Mouse (Mus musculus): ENCODE measurements around the gene Rmdn3.

Rmdn3 gene

DNA sequence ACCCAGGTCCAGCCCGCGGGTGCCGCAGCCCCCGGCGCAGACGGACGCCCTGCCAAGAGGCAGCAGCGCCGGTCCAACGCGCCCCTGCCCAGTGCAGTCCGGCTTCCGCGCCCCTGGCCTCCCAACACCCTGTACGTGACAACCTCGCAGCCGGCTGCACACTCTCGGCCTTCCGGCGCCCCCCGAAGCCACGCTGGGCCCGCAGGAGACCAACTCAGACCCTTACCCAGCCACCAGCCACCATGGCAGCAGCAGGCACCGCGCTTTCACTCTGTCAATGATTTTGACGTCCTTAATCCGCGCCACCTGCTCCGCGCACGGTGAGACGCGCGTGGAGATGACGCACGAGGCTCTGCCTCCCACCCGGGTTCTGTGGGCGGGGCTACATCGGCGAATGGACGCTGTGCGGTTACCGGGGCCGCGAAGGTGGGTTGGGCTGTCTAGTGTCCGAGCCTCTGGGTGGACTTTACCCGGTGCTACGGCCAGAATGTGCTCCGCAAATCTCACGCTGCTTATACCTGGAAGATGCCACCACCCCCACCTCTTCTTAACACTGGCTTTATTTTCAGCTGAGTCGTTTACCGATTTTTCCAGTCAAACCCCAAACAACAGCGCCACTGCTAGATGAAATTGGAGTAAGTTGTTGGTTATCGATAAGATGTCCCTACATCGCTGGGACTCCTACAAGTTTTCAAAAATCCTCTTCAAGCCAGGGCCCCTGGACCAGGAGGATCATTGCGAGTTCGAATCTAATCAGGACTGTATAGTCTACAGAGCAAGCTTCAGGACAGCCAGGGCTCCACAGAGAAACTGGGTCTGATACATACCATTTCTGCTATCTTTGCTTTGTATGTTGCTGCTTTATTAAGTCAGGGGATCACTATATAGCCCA is at the start of gene Rmdn3:
Rmdn3 (minus strand) TSS at position 354 of the 892 bp plus-strand sequence.
- peak; percentile 88 to 97 for DNase-seq (ENCODE audit: low spot score in 2 of 2)

DNA sequence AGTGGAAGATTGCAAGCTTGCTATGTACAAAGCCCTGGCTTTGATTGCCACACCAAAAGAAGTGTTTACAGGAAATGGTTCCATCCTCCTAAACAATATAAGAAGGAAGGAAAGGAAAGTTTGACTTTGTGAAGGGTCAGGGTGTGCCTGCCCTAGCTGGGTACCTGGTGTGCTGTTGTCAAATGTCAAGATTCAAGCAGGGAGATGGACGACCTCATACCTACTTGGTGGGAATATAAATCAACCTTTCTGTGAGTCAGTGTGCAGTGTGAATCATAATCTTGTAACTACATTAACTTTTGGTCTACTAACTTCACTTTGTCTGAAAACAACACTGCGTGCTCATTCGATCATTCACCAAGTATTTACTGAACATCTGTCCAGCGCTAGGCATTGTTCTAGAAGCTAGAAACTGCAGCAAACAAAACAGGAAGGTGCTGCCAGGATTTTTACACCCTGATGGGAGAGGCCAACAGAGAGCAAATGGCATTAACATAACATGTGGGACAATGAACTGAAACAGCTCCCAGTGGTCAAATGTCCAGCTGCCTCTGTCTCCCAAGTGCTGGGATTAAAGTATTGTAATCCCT is 47.1 kb upstream of the Rmdn3 start:
- DNase-seq (ENCODE audit: low spot score in 2 of 2), result no peak

DNA sequence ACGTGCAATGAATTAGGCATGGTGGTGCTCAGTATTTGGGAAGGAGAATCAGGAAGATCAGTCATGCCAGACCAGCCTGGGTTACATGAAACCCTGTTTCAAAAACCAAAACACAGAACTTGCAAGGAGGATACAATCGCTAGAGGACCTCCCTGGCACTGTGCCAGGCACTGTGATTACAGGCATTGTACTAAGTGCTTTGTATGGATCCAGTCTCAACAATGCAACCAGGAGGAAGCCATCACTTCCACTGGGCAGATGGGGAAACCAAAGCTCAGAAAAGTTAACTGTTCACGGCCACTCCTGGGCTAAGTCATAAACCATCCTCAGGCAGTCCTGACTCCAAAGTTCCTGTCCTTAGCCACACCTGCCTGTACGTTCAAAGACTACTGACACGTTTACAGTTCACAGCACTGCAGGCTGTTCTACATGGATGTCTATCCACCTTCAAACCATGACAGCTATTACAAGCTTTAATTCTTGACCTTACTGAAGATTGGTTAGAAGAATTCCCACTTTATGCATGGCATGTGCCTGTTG is 46.1 kb upstream of the Rmdn3 start:
- no peak for DNase-seq (ENCODE audit: low spot score in 2 of 2)

DNA sequence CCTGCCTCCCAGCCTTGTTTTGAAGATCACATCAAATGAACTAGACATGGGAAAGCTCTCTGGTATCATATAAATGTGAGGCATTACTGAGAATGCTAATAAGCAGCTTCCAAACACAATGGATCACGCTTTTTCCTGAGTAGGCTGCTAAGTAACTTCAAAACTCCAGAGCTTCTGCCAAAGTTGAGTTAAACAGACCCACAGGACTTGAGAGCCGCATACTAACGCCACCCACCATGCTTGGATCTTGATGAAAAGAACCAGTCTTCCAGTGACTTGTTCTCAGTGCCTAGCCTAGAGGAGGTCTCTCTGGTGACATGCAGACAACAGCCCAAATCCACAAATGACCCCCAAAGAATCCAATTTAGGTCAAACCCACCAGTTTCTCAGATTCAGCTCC is 42.1 kb upstream of the Rmdn3 start:
- no peak for DNase-seq (ENCODE audit: low spot score in 2 of 2)

DNA sequence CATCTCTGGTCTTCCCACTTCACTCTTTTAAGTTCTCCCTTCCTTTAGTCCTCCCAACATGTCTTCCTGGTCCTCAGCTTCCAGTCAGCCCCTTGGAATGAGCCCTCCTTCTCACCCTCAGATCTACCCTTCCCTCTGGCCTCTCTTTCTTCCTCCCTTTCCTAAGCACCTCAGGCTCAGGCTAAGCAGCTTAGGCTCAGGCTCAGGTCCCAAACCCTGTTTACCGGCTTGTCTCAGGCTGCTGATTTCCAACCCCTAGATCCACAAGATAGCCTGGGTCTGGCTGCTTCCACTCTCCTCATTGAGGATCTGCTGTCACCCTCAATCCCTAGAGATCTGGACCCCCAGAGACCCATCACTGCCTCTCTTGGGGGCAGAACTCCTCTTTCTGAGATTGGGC is 41.2 kb upstream of the Rmdn3 start:
- DNase-seq (ENCODE audit: low spot score in 2 of 2), result no peak

DNA sequence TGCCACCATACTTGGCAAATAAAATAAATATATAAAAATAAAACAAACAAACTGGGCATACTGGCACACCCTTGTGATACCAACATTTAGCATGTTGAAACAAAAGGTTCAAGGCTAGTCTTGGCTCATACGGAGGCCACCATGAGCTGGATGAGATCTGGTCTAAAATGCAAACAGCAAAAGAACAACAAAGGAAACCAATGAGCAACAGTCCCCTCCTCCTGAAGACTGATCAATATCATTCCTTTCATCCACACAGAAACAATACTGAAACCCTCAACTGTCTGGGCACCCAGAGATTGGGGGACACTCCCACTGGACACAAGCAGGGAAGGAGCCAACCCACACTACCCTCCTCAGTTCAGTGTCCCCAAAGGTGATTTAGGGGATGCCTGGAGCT is 40.7 kb upstream of the Rmdn3 start:
- no peak for DNase-seq (ENCODE audit: low spot score in 2 of 2)

DNA sequence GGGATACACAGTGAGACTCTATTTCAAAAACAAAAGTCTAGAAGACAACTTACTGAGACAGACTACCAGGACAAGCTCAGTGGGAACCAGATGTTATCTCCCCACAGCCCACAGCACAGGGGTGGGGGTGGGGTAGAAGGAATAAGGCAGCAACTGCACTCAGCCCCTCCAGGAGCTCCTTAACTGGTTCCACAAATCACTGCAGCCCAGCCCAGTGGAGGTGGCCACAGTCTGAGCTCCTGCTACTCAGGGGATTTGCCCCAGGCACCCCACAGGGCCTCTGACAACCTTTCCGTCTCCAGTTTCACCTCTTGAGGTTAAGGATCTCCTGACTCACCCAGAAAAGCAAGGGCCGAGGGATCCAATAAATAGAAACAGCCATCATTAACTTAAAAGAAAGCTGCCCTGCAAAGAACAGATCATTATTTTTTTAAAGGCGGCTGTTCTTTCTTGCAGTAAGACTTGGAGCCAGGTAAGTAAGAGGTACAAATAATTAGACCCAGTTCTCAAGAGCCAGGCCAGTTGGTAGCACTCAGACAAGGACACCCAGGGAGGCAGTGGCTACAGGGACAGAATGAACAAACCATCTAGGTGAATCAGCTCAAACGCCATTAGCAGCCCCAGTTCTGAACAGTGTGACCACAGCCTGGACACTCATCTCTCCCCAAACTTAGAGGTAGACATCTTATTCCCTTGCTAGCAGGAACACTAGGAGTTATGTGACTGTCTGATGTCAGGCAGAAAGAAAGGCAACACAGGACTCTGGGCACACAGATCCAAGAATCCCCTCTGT is 39.7 kb upstream of the Rmdn3 start:
- DNase-seq (ENCODE audit: low spot score in 2 of 2), result no peak

DNA sequence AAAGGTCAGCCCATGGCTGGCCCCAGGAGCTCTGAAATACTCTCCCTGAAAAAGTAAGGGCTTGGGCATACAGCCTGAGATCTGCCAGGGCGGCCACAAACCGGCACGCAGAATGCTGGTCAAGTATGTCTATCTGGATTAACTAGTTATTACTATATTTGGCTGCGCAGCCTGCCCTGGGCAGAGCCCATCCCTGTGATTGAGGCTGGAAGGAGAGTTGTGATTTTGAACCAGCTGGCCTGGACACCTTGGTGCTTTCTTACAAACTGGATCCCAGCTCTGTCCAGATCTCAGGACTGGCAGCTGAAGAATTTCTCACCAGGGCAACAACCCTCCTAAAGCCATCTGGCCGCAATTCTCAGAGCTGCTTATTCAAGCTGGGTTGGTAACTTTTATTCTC is 37.3 kb upstream of the Rmdn3 start:
- no peak for DNase-seq (ENCODE audit: low spot score in 2 of 2)

DNA sequence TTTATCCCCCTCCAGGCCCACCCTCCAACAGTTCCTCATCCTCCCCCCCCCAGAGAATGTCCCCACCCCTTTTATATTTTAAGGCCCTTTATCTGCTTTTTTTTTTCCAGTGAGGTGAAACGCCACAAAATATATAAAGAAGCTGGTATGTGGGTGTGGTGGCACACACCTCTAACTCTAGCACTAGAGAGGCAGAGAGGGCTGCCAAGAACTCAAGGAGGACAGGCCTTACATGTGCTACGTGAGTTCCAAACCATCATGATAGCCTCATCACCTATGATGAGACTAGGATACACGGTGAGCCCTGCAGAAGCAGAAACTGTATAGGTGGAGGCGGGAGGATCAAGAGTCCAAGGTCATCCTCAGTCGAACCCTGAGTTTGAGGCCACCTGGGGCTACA is 34.1 kb upstream of the Rmdn3 start:
- no peak for DNase-seq (ENCODE audit: low spot score in 2 of 2)

DNA sequence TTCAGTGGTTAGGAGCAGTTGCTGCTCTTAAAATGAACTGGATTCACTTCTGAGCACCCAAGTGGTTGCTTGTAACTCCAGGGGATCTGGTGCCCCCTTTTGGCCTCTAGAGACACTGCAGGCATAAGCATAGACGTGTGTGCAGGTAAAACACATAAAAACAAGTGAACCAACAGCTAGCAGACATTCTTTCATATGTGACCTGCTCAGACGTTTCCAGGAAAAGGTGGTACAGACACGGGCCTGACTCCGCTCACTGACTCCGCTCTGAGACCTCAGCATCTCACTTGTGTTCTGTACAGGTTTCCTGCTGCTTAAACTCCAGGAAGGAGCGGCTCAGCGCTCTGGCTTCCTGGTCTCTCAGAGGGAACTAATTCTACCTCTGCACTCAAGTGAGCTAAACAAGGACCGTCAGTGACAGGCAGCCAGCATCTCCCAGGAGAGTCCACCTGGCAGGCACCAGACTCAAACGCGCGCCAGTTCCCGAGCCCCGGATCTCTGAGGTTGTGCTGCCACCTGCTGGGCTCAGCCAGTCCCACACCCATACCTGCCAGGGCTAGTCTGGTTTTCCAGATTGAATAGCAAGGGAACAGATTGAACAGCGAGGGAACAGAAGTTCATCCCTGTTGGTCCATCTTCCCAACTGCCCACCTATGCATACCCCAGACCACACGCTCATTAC is 32.3 kb upstream of the Rmdn3 start:
- peak in 1 of 2 experiments; percentile 80 for DNase-seq (ENCODE audit: low spot score in 2 of 2)

DNA sequence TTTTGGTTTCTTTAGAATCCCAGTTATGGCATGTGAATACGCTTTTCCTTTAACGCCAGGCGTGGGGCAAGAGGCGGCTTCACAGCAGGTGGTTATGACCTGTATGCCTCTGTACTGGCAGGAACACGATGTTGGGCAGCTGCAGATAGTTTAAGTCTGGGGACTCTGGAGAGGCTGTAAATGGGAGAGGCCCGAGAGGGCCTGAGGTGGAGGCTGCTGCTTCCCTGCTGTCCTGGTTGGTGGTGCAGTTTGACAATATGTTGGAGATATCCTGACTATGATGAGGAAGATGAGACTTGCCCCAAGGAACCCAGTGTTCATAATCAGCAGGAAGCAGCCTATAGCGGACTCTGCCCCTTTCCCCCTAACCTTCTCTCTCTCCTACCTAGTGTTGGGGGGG is 26.1 kb upstream of the Rmdn3 start:
- DNase-seq (ENCODE audit: low spot score in 2 of 2), result no peak

DNA sequence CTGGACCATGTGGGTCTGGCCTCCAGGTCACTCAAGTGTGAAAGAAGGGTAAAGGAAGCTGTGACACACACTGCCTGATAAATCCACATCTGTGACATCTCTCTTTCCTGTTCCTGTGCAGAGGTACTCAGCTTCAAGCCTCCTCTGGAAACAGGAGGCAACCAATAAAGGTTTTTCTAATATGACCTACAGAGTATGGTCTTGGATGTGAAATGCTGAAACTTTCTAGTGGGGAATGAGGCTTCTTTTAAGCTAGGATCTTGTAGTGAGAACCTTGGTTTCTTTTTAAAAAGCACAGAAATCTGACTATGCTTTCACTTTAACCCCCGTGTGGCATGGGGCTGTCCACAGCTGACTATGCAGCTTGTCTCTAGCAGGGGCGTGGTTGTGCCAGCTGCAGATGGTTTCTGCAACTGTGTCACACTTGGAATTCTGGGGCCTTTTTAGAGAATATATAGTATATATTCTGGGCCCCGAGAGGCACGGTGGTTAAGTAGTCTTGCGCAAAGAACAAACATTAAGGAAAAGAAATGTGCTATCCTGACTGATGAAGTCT is 20.6 kb upstream of the Rmdn3 start:
- DNase-seq (ENCODE audit: low spot score in 2 of 2), result no peak

DNA sequence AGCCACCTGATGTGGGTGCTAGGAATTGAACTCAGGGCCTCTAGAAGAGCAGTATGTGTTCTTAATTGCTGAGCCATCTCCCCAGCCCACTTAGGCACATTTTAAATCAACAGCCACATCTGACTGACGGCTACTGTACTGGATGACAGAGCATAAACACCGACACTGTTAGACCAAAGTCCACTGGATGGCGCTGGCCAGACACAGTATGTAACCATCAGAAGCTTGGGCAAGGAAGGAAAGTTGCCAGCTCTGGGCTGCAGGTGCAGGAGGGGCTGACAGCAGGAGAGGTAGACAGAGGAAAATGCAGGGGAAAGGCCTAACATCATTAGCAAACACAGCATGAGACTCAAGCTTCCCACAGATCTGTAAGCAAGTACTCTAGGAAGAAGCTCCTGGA is 19.9 kb upstream of the Rmdn3 start:
- no peak for DNase-seq (ENCODE audit: low spot score in 2 of 2)

DNA sequence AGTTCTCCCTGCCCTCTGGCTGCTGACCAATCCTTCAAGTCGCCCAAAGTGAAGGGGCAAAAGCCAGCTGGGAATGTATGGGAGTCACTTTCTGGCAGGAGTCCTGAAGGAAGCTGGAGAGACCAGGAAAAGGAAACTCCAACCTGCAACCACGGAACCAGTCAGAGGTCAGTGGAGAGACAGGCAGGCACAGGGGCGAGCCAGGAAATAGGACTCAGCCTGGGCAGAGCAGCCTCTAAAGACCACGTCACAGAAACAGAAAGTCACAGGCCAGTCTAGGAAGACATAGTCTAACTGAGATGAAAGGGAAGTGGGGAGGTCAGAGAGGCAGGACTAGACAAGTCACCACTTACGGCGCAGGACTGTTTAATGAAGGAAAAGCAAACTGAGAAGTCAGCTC is 18.8 kb upstream of the Rmdn3 start:
- DNase-seq (ENCODE audit: low spot score in 2 of 2), result no peak

DNA sequence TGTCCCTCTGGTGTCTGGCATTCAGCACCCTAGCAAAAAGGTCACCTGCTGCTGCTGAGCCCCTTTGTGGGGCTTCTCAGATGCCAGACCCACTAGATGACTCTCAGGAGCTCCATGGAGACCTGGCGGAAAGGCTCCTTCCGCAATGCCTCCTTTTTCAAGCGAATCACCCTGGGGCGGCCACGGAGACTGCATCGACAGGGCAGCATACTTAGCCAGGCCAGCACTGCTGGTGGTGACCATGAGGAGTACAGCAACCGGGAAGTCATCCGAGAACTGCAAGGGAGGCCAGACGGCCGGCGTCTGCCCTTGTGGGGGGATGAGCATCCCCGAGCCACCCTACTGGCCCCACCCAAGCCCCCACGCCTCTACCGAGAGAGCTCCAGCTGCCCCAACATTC is 18.0 kb upstream of the Rmdn3 start:
- no peak for DNase-seq (ENCODE audit: low spot score in 2 of 2)

DNA sequence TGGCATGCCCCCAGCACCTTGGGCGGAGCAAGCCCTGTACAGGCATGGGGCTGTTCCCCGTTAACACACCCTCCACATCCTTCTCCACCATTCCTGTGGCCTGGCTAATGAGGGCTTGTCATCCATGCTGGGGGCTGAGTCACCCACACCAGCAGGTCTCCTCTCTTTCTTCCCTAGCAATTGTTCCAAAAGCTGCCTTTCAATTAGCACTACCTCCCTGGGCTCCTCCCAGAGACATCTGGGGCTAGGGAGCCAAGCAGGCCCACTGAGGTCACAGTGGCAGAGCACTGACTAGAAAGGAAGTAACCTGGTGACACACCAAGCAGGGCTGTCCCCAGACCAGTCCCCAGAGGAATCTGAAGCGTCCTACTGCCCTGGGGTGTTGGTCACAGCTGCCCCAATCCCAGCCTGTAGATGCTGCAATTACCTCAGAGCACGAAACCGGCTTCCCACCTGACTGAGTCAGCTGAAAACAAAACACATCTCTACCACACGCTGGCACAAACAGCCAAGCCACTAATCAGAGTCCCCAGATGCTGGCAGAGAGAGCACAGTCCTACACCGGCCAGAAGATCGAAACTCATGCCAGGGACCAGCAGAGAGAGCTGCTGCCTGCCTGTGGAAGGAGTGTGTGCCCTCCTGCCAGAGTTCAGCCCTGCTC is 17.3 kb upstream of the Rmdn3 start, which contains the start of gene Gm14137:
Gm14137 (plus strand) TSS at position 519 of the 661 bp plus-strand sequence.
- no peak for DNase-seq (ENCODE audit: low spot score in 2 of 2)

DNA sequence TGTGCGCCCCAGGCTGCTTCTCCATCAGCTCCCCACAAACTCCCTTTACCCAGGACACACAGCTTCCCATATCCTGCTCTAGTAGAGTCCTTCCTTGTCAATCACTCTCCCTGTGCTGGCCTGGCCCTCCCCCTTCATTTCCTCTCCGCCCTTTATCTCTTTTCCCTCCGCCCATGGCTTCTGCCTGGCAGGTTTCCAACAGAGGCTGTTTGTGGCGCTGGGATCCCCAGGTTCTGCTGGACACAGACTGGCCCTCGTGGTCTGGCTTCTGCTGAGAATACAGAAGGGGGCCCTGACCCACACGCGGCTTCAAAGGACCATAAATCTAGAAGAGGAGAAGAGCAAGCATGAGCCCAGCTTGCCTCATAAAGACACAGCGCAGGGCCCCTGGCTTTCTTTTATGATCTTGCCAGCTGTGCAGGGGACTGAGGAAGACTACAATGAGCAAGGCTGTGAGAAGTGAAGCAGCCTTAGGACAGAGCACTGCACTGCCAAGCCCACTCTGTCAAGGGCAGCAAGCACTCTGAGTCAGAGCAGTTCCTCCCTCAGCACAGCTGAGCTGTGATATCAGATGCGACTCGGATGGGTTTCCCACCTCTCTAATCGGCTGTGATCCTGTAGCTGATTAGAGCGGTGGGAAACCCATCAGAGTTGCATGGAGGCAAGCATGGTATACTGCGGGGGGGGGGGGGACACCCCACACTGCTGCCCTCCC is 16.2 kb upstream of the Rmdn3 start:
- DNase-seq (ENCODE audit: low spot score in 2 of 2), result peak in 1 of 2 experiments; percentile 28

DNA sequence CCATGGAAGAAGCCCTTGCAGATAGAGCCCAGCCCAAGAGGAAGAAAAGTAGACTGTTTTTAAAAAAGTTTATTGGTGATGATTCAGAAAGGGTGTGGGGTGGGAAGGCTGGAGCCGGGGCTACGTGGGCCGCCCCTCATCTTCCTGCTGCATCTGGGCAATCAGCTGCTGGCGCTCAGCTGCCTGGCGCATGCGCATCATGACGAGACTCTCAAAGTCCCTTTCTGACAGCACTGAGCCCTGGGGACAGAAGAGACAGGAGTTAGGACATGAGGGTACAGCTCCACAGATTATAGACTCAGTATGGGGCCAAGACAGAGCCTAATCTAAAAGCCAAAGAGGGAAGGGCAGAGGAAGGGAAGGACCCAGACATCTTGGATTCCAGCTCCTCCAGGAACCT is 15.6 kb upstream of the Rmdn3 start:
- no peak for DNase-seq (ENCODE audit: low spot score in 2 of 2)

DNA sequence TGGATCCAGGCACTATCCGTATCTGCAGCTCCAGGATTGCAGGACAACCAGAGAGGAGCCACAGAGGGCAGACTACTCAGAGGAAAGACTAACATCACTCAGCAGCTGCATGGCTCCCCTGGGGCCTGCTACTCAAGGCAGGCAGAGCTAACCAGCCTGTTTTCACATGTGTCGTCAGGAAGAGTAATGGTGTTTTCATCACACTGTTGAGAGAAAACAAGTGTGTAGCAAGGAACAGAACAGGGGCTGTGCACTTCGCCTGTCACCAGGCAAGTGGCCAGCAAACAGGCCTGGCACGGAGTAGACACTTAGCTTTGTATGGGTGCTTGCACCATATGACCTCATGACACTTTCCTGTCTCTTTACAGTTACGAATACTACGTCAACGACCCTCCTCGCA is 14.7 kb upstream of the Rmdn3 start:
- DNase-seq (ENCODE audit: low spot score in 2 of 2), result no peak

DNA sequence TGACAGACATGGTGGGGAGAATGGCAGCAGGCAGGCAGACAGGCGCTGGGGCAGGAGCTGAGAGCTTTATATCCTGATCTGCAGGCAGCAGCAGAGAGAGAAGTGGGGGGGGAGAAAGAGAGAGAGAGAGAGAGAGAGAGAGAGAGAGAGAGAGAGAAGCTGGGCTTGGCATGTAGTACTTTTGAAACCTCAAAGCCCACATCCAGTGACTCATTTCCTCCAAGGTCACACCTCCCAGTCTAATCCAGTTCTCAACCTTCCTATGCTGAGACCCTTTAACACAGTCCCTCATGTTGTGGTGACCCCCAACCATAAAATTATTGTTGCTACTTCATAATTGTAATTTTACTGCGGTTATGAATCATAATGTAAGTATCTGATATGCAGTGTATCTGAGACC is 13.4 kb upstream of the Rmdn3 start:
- DNase-seq (ENCODE audit: low spot score in 2 of 2), result no peak
